Mouse (Mus musculus) ovary, postnatal 14 days (tissue): ENCODE measurements around the gene Krt28.

Experiments used
- DNase-seq: peaks from one replicate; pipeline ENCODE4 v3.0.0; 2022; ENCODE audit warnings: low spot score

Gene Krt28

GRCm38 (mm10) chr11:99364412-99364811 is 10.3 kb downstream of the Krt28 start:
- DNase-seq = peak; percentile 19

- DNase-seq = no peak
Measured at GRCm38 (mm10) chr11:99361423-99361822, 13.3 kb downstream of the Krt28 start.

GRCm38 (mm10) chr11:99351004-99351403 is 23.7 kb downstream of the Krt28 start, which contains the start of gene Krt27:
Gene Krt27 (minus strand): TSS chr11:99351104.
- DNase-seq = no peak

- DNase-seq = no peak
Measured at GRCm38 (mm10) chr11:99339299-99339847, 35.3 kb downstream of the Krt28 start.

- no peak for DNase-seq
Measured at GRCm38 (mm10) chr11:99337866-99338265, 36.8 kb downstream of the Krt28 start, which contains the start of gene Krt26. Gene Krt26 (minus strand): TSS chr11:99337966.

GRCm38 (mm10) chr11:99333426-99333825 is 41.3 kb downstream of the Krt28 start:
- no peak for DNase-seq

GRCm38 (mm10) chr11:99329655-99330054 is 45.0 kb downstream of the Krt28 start:
- no peak for DNase-seq

- DNase-seq = no peak
Measured at GRCm38 (mm10) chr11:99322851-99323250, 51.9 kb downstream of the Krt28 start, which contains the start of gene Krt25. Gene Krt25 (minus strand): TSS chr11:99322951.

- DNase-seq = no peak
Measured at GRCm38 (mm10) chr11:99321094-99321493, 53.6 kb downstream of the Krt28 start.

- no peak for DNase-seq
Measured at GRCm38 (mm10) chr11:99319127-99319526, 55.6 kb downstream of the Krt28 start.

- no peak for DNase-seq
Measured at GRCm38 (mm10) chr11:99316543-99316942, 58.2 kb downstream of the Krt28 start.
